Mouse (Mus musculus): ENCODE data around the gene Atxn7l2.

Gene Atxn7l2

GRCm38 (mm10) chr3:108178756-108179715 is 31.7 kb downstream of the Atxn7l2 start:
- no peak for DNase-seq (ENCODE audit: low read depth)

GRCm38 (mm10) chr3:108174672-108175531 is 35.8 kb downstream of the Atxn7l2 start:
- no peak for DNase-seq (ENCODE audit: low read depth)

- no peak for DNase-seq (ENCODE audit: low read depth)
These were observed 41.5 kb downstream of the Atxn7l2 start for GRCm38 (mm10) chr3:108169199-108169598.

GRCm38 (mm10) chr3:108167499-108167898 is 43.2 kb downstream of the Atxn7l2 start:
- no peak for DNase-seq (ENCODE audit: low read depth)

- no peak for DNase-seq (ENCODE audit: low read depth)
These were observed 44.1 kb downstream of the Atxn7l2 start for GRCm38 (mm10) chr3:108166486-108167211.

GRCm38 (mm10) chr3:108165532-108166315 is 45.0 kb downstream of the Atxn7l2 start:
- DNase-seq (ENCODE audit: low read depth): no peak

- peak; percentile 83 for DNase-seq (ENCODE audit: low read depth)
These were observed 45.9 kb downstream of the Atxn7l2 start for GRCm38 (mm10) chr3:108164807-108165206.

- no peak for DNase-seq (ENCODE audit: low read depth)
These were observed 46.6 kb downstream of the Atxn7l2 start for GRCm38 (mm10) chr3:108164091-108164490.

- DNase-seq (ENCODE audit: low read depth): no peak
These were observed 52.2 kb downstream of the Atxn7l2 start for GRCm38 (mm10) chr3:108158383-108159037.

- no peak for DNase-seq (ENCODE audit: low read depth)
These were observed 56.1 kb downstream of the Atxn7l2 start, which contains the start of gene Gpr61 for GRCm38 (mm10) chr3:108154656-108155055. Gene Gpr61, minus strand, starts transcription at chr3:108154882.

GRCm38 (mm10) chr3:108152290-108152689 is 58.4 kb downstream of the Atxn7l2 start:
- no peak for DNase-seq (ENCODE audit: low read depth)
